Mouse (Mus musculus) myocyte (in vitro differentiated cells): ENCODE measurements around the gene Gm42674. TPM values are rescaled to one million over a fixed set of nuclear protein-coding genes. Genes with fewer than 3 reads are reported as not detected.

Experiments used
- H3K27me3 ChIP-seq: one replicate; pipeline ENCODE4 v1.6.1; 2011; ENCODE audit not compliant: control insufficient read depth, insufficient read depth, insufficient read length
- H3K36me3 ChIP-seq: one replicate; pipeline ENCODE4 v1.6.1; 2011; ENCODE audit not compliant: control insufficient read depth, insufficient read depth
- H3K4me2 ChIP-seq: one replicate; pipeline ENCODE4 v1.6.1; 2011; ENCODE audit warnings: low read depth, control low read depth
- H3K4me3 ChIP-seq: one replicate; pipeline ENCODE4 v1.5.1; 2011; ENCODE audit warnings: mild to moderate bottlenecking, control low read depth, moderate library complexity
- H3K79me2 ChIP-seq: one replicate; pipeline ENCODE4 v1.6.1; 2011; ENCODE audit not compliant: control insufficient read depth, insufficient read depth
- H3ac ChIP-seq: one replicate; pipeline ENCODE4 v1.6.1; 2011; ENCODE audit not compliant: control insufficient read depth, insufficient read length
- CEBPB ChIP-seq: IDR thresholded peaks from 2 replicates; pipeline ENCODE4 v1.6.1; 2011; ENCODE audit warnings: mild to moderate bottlenecking, moderate library complexity; ENCODE audit not compliant: poor library complexity, insufficient read depth, severe bottlenecking
- E2F4 ChIP-seq: IDR thresholded peaks from one replicate; pipeline ENCODE4 v1.6.1; 2011; ENCODE audit warnings: mild to moderate bottlenecking, control low read depth, moderate library complexity; ENCODE audit not compliant: insufficient read depth
- MAX ChIP-seq: IDR thresholded peaks from one replicate; pipeline ENCODE4 v1.6.1; 2011; ENCODE audit warnings: low read depth, mild to moderate bottlenecking, control low read depth
- MYOD1 ChIP-seq, 3 experiments: IDR thresholded peaks; one replicate each; pipeline ENCODE4 v1.6.1; 2011; ENCODE audit warnings: control low read depth in 2 of 3, low read depth in 2 of 3, mild to moderate bottlenecking in 2 of 3, moderate library complexity in 1 of 3; ENCODE audit not compliant: insufficient read length in 2 of 3, control insufficient read depth in 1 of 3
- MYOG ChIP-seq, 3 experiments: IDR thresholded peaks; one replicate each; pipeline ENCODE4 v1.6.1; 2011; ENCODE audit warnings: control low read depth in 2 of 3, low read depth in 2 of 3, mild to moderate bottlenecking in 2 of 3; ENCODE audit not compliant: insufficient read length in 2 of 3, control insufficient read depth in 1 of 3, insufficient read depth in 1 of 3
- POLR2A ChIP-seq: IDR thresholded peaks from one replicate; pipeline ENCODE4 v1.6.1; 2011; ENCODE audit warnings: low read depth, mild to moderate bottlenecking, control low read depth, moderate library complexity; ENCODE audit not compliant: insufficient read length
- POLR2AphosphoS2 ChIP-seq: IDR thresholded peaks from one replicate; pipeline ENCODE4 v1.6.1; 2011; ENCODE audit warnings: low read depth, control low read depth; ENCODE audit not compliant: insufficient read length
- REST ChIP-seq: IDR thresholded peaks from one replicate; pipeline ENCODE4 v1.6.1; 2011; ENCODE audit warnings: mild to moderate bottlenecking, control low read depth, moderate library complexity; ENCODE audit not compliant: insufficient read depth, insufficient read length
- SRF ChIP-seq: IDR thresholded peaks from one replicate; pipeline ENCODE4 v1.6.1; 2011; ENCODE audit warnings: low read depth; ENCODE audit not compliant: control insufficient read depth, insufficient read length
- TCF12 ChIP-seq: IDR thresholded peaks from one replicate; pipeline ENCODE4 v1.6.1; 2011; ENCODE audit warnings: mild to moderate bottlenecking, control low read depth; ENCODE audit not compliant: poor library complexity, insufficient read depth, severe bottlenecking
- TCF3 ChIP-seq: IDR thresholded peaks from one replicate; pipeline ENCODE4 v1.6.1; 2011; ENCODE audit warnings: low read depth, control low read depth; ENCODE audit not compliant: insufficient read length
- USF1 ChIP-seq: IDR thresholded peaks from one replicate; pipeline ENCODE4 v1.6.1; 2011; ENCODE audit warnings: low read depth, mild to moderate bottlenecking, control low read depth, moderate library complexity
- polyA plus RNA-seq: library from polyadenylated mRNA; unstranded; fragments of >200 nt; fragmentation: generic; extraction: Trizol; gene quantifications from one replicate; pipeline ENCODE4 v1.2.1, GENCODE M21; 2012; ENCODE audit warnings: missing spikeins

Gene Gm42674
- polyA plus RNA-seq, 1 experiment, result 0.89 TPM

DNA sequence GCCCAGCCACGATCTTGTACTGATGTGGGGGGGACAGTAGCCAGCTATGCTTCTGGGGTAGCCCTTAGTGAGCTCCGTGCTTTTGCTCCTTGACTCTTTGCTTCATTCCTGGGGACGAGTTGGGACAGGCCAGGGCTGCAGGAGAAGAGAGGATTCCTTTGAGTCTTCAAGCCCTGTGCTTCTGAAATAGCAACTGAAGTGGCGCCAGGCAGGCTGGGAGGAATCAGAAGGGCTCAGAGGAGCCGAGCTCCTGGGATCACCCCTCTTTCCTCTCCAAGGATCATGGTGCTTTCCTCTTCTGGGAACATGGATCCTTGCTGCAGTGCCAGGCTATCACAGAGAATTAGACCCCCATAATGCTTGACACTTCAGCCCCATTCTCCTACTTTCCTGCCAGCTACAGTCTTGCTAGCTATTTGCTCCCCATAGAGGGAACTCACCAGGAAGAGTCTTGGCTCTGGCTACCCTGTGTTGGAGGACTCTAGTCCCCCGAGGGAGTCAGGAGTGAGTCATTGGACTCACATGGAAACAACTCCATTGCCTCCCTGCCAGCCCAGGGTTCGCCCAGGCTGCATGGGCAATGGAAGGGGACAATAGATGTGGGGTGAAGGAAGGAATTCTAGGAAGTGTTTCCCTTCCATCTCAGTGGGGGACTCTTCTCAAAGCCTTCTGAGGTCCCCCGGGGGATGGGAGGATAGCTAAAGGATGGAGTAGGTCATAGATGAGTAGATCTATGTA lies 1.1 kb upstream of the Gm42674 start:
- H3K4me3 ChIP-seq, result no peak overlapping the region
- peaks cover 27% of the 10 kb centered on the region for H3K79me2 ChIP-seq
- H3K4me2 ChIP-seq, result peak overlapping the region; percentile 67
- no peak for TF ChIP-seq CEBPB
- TF ChIP-seq SRF, result no peak
- TF ChIP-seq TCF12, result no peak
- no peak for TF ChIP-seq POLR2A
- TF ChIP-seq REST, result no peak
- no peak for TF ChIP-seq USF1
- TF ChIP-seq POLR2AphosphoS2, result no peak
- TF ChIP-seq MAX, result no peak
- no peak for TF ChIP-seq MYOG (IDR thresholded peaks at IDR 0.05; ENCODE audit: control insufficient read depth in 1 of 3, insufficient read depth in 1 of 3, insufficient read length in 2 of 3, low read depth in 2 of 3)
- no peak for TF ChIP-seq TCF3
- TF ChIP-seq MYOD1 (IDR thresholded peaks at IDR 0.05; ENCODE audit: control insufficient read depth in 1 of 3, insufficient read length in 2 of 3, low read depth in 2 of 3), result no peak
- TF ChIP-seq E2F4, result no peak
- no peak overlapping the region for H3ac ChIP-seq
- H3K36me3 ChIP-seq, result no peaks in the 10 kb centered on the region
- H3K27me3 ChIP-seq, result no peaks in the 10 kb centered on the region

DNA sequence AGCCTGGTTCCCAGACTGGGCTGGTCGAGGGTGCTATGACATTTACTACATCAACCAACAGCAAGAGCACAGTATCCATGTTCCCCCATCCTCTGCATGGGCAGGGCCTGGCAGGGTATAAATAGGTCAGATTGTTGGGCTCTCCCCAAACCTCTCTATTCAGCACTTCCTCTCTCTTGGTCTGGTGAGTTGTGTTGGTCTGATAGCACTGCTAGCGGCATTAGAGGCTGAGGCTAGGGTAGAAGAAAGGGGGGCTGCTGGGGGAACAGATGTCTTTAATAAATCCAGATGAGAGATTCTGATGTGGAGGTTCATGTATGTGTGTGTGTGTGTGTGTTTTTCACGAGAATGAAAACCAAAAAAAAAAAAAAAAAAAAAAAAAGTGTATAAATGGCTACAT lies 1.9 kb downstream of the Gm42674 start, which contains the start of gene S100a4:
S100a4 (plus strand) TSS at position 149 of the 400 bp plus-strand sequence.
- H3ac ChIP-seq, result peak within 1 kb of the TSS; percentile 2
- TF ChIP-seq MAX (no peak), USF1 (no peak), POLR2AphosphoS2 (peak; percentile 71), MYOG (IDR thresholded peaks at IDR 0.05; ENCODE audit: control insufficient read depth in 1 of 3, insufficient read depth in 1 of 3, insufficient read length in 2 of 3, low read depth in 2 of 3) (no peak), MYOD1 (IDR thresholded peaks at IDR 0.05; ENCODE audit: control insufficient read depth in 1 of 3, insufficient read length in 2 of 3, low read depth in 2 of 3) (no peak), POLR2A (peak; percentile 68), TCF3 (no peak)
- no peaks in the 10 kb centered on the region for H3K27me3 ChIP-seq
- peak within 1 kb of the TSS; percentile 41 for H3K4me3 ChIP-seq
- peaks cover 31% of the 10 kb centered on the region for H3K79me2 ChIP-seq
- H3K4me2 ChIP-seq, result peak within 1 kb of the TSS; percentile 97
- no peaks in the 10 kb centered on the region for H3K36me3 ChIP-seq

DNA sequence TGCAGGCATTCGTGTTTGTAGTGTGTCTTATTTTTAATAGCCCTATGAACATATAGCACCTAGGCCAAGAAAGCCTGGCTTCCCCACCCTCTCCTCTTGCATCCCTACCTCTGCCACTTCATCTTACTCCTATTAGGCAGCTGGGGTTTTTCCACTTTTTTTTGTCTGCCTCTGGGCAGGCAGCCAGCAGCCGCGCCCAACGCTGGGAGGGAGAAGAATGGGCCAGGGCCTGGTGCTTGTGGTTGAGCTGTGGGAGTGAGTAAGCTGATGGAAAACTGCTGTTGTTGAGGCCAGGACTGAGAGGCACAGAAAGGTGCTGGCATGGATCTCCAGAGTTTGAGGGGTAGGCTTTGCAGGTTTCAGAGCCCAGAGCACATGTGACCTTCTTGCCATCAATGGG lies 2.7 kb downstream of the Gm42674 start:
- H3K27me3 ChIP-seq, result no peaks in the 10 kb centered on the region
- H3K36me3 ChIP-seq, result no peaks in the 10 kb centered on the region
- TF ChIP-seq TCF12, result peak; percentile 38
- no peak for TF ChIP-seq SRF
- peak; percentile 20 for TF ChIP-seq POLR2A
- peak; percentile 46 for TF ChIP-seq USF1
- no peak for TF ChIP-seq REST
- TF ChIP-seq CEBPB, result 0 out of 2 replicates have a peak, but pooled peaks have one; percentile 3
- peak; percentile 49 for TF ChIP-seq POLR2AphosphoS2
- TF ChIP-seq MAX, result no peak
- no peak for TF ChIP-seq TCF3
- peak in 2 of 3 experiments; percentile 4 to 68 for TF ChIP-seq MYOG (IDR thresholded peaks at IDR 0.05; ENCODE audit: control insufficient read depth in 1 of 3, insufficient read depth in 1 of 3, insufficient read length in 2 of 3, low read depth in 2 of 3)
- peak in 2 of 3 experiments; percentile 32 to 45 for TF ChIP-seq MYOD1 (IDR thresholded peaks at IDR 0.05; ENCODE audit: control insufficient read depth in 1 of 3, insufficient read length in 2 of 3, low read depth in 2 of 3)
- H3K79me2 ChIP-seq, result peaks cover 31% of the 10 kb centered on the region
- H3K4me2 ChIP-seq, result peak overlapping the region; percentile 97
- no peak overlapping the region for H3ac ChIP-seq
- peak overlapping the region; percentile 41 for H3K4me3 ChIP-seq

DNA sequence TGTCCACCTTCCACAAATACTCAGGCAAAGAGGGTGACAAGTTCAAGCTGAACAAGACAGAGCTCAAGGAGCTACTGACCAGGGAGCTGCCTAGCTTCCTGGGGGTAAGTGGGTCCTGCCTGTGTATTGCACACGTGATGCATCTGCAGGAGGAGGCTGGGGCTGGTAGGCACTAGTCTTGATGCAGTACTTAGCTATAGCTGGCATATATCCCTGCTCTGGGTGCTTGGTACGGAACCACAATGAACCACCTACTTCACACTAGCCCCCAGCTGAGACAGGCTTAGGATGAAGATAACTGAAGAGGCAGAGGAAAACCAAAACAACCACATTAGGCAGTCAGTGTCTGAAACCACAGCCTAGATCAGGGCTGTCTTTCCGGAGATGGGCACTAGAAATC lies 3.3 kb downstream of the Gm42674 start:
- Histone ChIP-seq H3ac (no peak overlapping the region), H3K79me2 (peaks cover 31% of the 10 kb centered on the region), H3K36me3 (no peaks in the 10 kb centered on the region), H3K27me3 (no peaks in the 10 kb centered on the region), H3K4me2 (peak overlapping the region; percentile 97), H3K4me3 (peak overlapping the region; percentile 41)
- TF ChIP-seq POLR2AphosphoS2 (peak; percentile 25), USF1 (peak; percentile 85), POLR2A (peak; percentile 25), REST (no peak)

DNA sequence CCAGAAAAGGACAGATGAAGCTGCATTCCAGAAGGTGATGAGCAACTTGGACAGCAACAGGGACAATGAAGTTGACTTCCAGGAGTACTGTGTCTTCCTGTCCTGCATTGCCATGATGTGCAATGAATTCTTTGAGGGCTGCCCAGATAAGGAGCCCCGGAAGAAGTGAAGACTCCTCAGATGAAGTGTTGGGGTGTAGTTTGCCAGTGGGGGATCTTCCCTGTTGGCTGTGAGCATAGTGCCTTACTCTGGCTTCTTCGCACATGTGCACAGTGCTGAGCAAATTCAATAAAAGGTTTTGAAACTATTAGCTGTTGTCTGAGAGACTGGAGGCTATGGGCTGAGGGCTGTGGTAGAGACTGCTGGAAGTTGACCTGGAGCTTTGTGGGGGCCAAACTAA lies 4.0 kb downstream of the Gm42674 start:
- Histone ChIP-seq H3ac (no peak overlapping the region), H3K36me3 (no peaks in the 10 kb centered on the region), H3K27me3 (no peaks in the 10 kb centered on the region), H3K4me3 (peak overlapping the region; percentile 41), H3K79me2 (peaks cover 31% of the 10 kb centered on the region), H3K4me2 (peak overlapping the region; percentile 97)
- peak; percentile 6 for TF ChIP-seq POLR2AphosphoS2
- TF ChIP-seq SRF, result no peak
